Mouse (Mus musculus) midbrain, embryonic 11.5 days (tissue): ENCODE results near the gene Eif3k. TPM values are rescaled to one million over a fixed set of nuclear protein-coding genes. Genes with fewer than 3 reads are reported as not detected.

ENCODE experiments used
- polyA plus RNA-seq: library from polyadenylated mRNA; unstranded; fragments of >200 nt; fragmentation: Nextera tagmentation; extraction: Ambion mirVana; gene quantifications from 2 replicates; pipeline ENCODE4 v1.2.1, GENCODE M21; 2014

The Eif3k gene
- polyA plus RNA-seq, 1 experiment from 2014 or later, result 392 TPM

Other genes starting within 250 kb of the Eif3k start
- 127 and 135 TPM in 2 replicates for gene Mrps12, start 240.0 kb downstream of the Eif3k start, polyA plus RNA-seq
- gene Sars2, start 239.9 kb downstream of the Eif3k start, polyA plus RNA-seq, result 25.9 and 27.7 TPM in 2 replicates
- gene Ccer2, start 225.7 kb downstream of the Eif3k start, polyA plus RNA-seq, result not detected in 2 replicates
- 66.2 and 76.5 TPM in 2 replicates for gene Sirt2, start 215.1 kb downstream of the Eif3k start, polyA plus RNA-seq
- gene Nfkbib, start 214.4 kb downstream of the Eif3k start, polyA plus RNA-seq, result 39.0 and 43.9 TPM in 2 replicates
- gene Rinl, start 192.9 kb downstream of the Eif3k start, polyA plus RNA-seq, result 1.9 and 2.5 TPM in 2 replicates
- 331 and 342 TPM in 2 replicates for gene Hnrnpl, start 173.3 kb downstream of the Eif3k start, polyA plus RNA-seq
- 80.5 and 81.7 TPM in 2 replicates for gene Ech1, start 156.6 kb downstream of the Eif3k start, polyA plus RNA-seq
- 1.3 and 1.7 TPM in 2 replicates for gene Lgals4, start 148.0 kb downstream of the Eif3k start, polyA plus RNA-seq
- 0.97 and 1.4 TPM in 2 replicates for gene Lgals7, start 118.0 kb downstream of the Eif3k start, polyA plus RNA-seq
- gene Capn12, start 100.4 kb downstream of the Eif3k start, polyA plus RNA-seq, result 0.17 and 0.42 TPM in 2 replicates
- 141 and 144 TPM in 2 replicates for gene Actn4, start 19.5 kb downstream of the Eif3k start, polyA plus RNA-seq
- gene Map4k1, start 186 bp upstream of the Eif3k start, polyA plus RNA-seq, result 4.1 and 5.5 TPM in 2 replicates
- 0.30 and 0.55 TPM in 2 replicates for gene Ryr1, start 143.3 kb upstream of the Eif3k start, polyA plus RNA-seq
- gene Rasgrp4, start 153.0 kb upstream of the Eif3k start, polyA plus RNA-seq, result 0.28 and 0.48 TPM in 2 replicates
- 13.6 and 14.8 TPM in 2 replicates for gene Fam98c, start 174.4 kb upstream of the Eif3k start, polyA plus RNA-seq
- 0.60 and 0.63 TPM in 2 replicates for gene Ggn, start 188.3 kb upstream of the Eif3k start, polyA plus RNA-seq
- 4.9 and 5.1 TPM in 2 replicates for gene Spred3, start 188.5 kb upstream of the Eif3k start, polyA plus RNA-seq
- gene Psmd8, start 198.8 kb upstream of the Eif3k start, polyA plus RNA-seq, result 322 and 332 TPM in 2 replicates
- gene Catsperg1, start 232.2 kb upstream of the Eif3k start, polyA plus RNA-seq, result 0.36 and 1.2 TPM in 2 replicates